Mouse (Mus musculus): ENCODE measurements around the gene Fbxo21. TPM values are rescaled to one million over a fixed set of nuclear protein-coding genes. Genes with fewer than 3 reads are reported as not detected.

The Fbxo21 gene
- 10 to 100 TPM; 11.8 to 13.3 TPM for total RNA-seq (2021)
- long read RNA-seq, experiment 1, transcript Fbxo21-201 (12 exons, 3,883 nt), result major isoform, 25 of 35 reads
- long read RNA-seq, experiment 1, transcript Fbxo21-206 (12 exons, 3,959 nt), result minor isoform, 9 of 35 reads
- long read RNA-seq, experiment 1, partial matches to known transcripts, result 0 of 35 reads
- long read RNA-seq, experiment 1, other reads (novel, unspliced or antisense), result 1 of 35 reads
- long read RNA-seq, experiment 2, transcript Fbxo21-201 (12 exons, 3,883 nt), result major isoform, 26 of 40 reads
- long read RNA-seq, experiment 2, transcript Fbxo21-206 (12 exons, 3,959 nt), result minor isoform, 10 of 40 reads
- long read RNA-seq, experiment 2, partial matches to known transcripts, result 2 of 40 reads
- long read RNA-seq, experiment 2, other reads (novel, unspliced or antisense), result 2 of 40 reads

- DNase-seq, result peak; percentile 97
- TF ChIP-seq CTCF (IDR thresholded peaks at IDR 0.05), result peak; percentile 16; the same call in 1 of the 2 replicates
- Histone ChIP-seq H3K4me3 (peak within 1 kb of the TSS; percentile 85), H3K27ac (peak within 1 kb of the TSS; percentile 88)
- intact Hi-C loops (cut with DNase I), result no loop called here
These were observed at the start of gene Fbxo21 for GRCm38 (mm10) chr5:117976657-117977500. TSS of gene Fbxo21 (plus strand) at chr5:117976730.

- peak; percentile 27; the same call in 1 of the 2 replicates for TF ChIP-seq CTCF (IDR thresholded peaks at IDR 0.05)
- Histone ChIP-seq H3K4me3 (no peak overlapping the region), H3K27ac (no peak overlapping the region)
- intact Hi-C loops (cut with DNase I), result no loop called here
- DNase-seq, result no peak
These were observed 48.0 kb upstream of the Fbxo21 start for GRCm38 (mm10) chr5:117928553-117928952.

- no peak for TF ChIP-seq CTCF (IDR thresholded peaks at IDR 0.05)
- DNase-seq, result no peak
- intact Hi-C loops (cut with DNase I), result loop anchor here (5.0 kb wide), 2 partner anchors 90 to 415 kb away; no protein-coding TSS in a partner anchor
- no peak overlapping the region for H3K4me3 ChIP-seq
- H3K27ac ChIP-seq, result no peak overlapping the region
These were observed 44.3 kb upstream of the Fbxo21 start for GRCm38 (mm10) chr5:117932222-117932621.

- TF ChIP-seq CTCF (IDR thresholded peaks at IDR 0.05), result peak; percentile 74
- intact Hi-C loops (cut with DNase I), result loop anchor here (1.0 to 5.0 kb wide), 3 partner anchors 91 to 416 kb away; no protein-coding TSS in a partner anchor
- peak; percentile 89 for DNase-seq
- H3K27ac ChIP-seq, result no peak overlapping the region
- no peak overlapping the region for H3K4me3 ChIP-seq
These were observed 43.7 kb upstream of the Fbxo21 start for GRCm38 (mm10) chr5:117932862-117933261.

- intact Hi-C loops (cut with DNase I), result no loop called here
- Histone ChIP-seq H3K4me3 (no peak overlapping the region), H3K27ac (no peak overlapping the region)
- no peak for TF ChIP-seq CTCF (IDR thresholded peaks at IDR 0.05)
- no peak for DNase-seq
These were observed 40.2 kb upstream of the Fbxo21 start for GRCm38 (mm10) chr5:117936346-117936745.

GRCm38 (mm10) chr5:117937186-117937585 is 39.3 kb upstream of the Fbxo21 start:
- intact Hi-C loops (cut with DNase I), result no loop called here

GRCm38 (mm10) chr5:117938182-117938581 is 38.3 kb upstream of the Fbxo21 start:
- peak; percentile 55 for DNase-seq
- Histone ChIP-seq H3K4me3 (peak overlapping the region; percentile 4; the same call in 1 of the 2 replicates), H3K27ac (no peak overlapping the region)
- TF ChIP-seq CTCF (IDR thresholded peaks at IDR 0.05), result peak; percentile 70
- intact Hi-C loops (cut with DNase I), result no loop called here

More at GRCm38 (mm10) chr5:117937186-117937585, 39.3 kb upstream of the Fbxo21 start:
- Histone ChIP-seq H3K27ac (no peak overlapping the region), H3K4me3 (no peak overlapping the region)
- no peak for TF ChIP-seq CTCF (IDR thresholded peaks at IDR 0.05)
- DNase-seq, result no peak

GRCm38 (mm10) chr5:117939402-117939801 is 37.1 kb upstream of the Fbxo21 start:
- Histone ChIP-seq H3K27ac (no peak overlapping the region), H3K4me3 (no peak overlapping the region)
- TF ChIP-seq CTCF (IDR thresholded peaks at IDR 0.05), result no peak
- no peak for DNase-seq
- intact Hi-C loops (cut with DNase I), result no loop called here

GRCm38 (mm10) chr5:117941552-117941951 is 35.0 kb upstream of the Fbxo21 start:
- Histone ChIP-seq H3K27ac (no peak overlapping the region), H3K4me3 (no peak overlapping the region)
- TF ChIP-seq CTCF (IDR thresholded peaks at IDR 0.05), result peak; percentile 20; the same call in 1 of the 2 replicates
- intact Hi-C loops (cut with DNase I), result no loop called here
- no peak for DNase-seq

- TF ChIP-seq CTCF (IDR thresholded peaks at IDR 0.05), result peak; percentile 87
- intact Hi-C loops (cut with DNase I), result loop anchor here (5.0 kb wide), 2 partner anchors 334 to 429 kb away; no protein-coding TSS in a partner anchor
- H3K27ac ChIP-seq, result no peak overlapping the region
- DNase-seq, result peak; percentile 38
- H3K4me3 ChIP-seq, result no peak overlapping the region
These were observed 29.9 kb upstream of the Fbxo21 start for GRCm38 (mm10) chr5:117946605-117947004.

GRCm38 (mm10) chr5:117949393-117949792 is 27.1 kb upstream of the Fbxo21 start:
- intact Hi-C loops (cut with DNase I), result loop anchor here (5.0 kb wide), 2 partner anchors 337 to 432 kb away; no protein-coding TSS in a partner anchor
- TF ChIP-seq CTCF (IDR thresholded peaks at IDR 0.05), result no peak
- no peak for DNase-seq
- Histone ChIP-seq H3K4me3 (no peak overlapping the region), H3K27ac (no peak overlapping the region)

- intact Hi-C loops (cut with DNase I), result no loop called here
- TF ChIP-seq CTCF (IDR thresholded peaks at IDR 0.05), result no peak
- H3K27ac ChIP-seq, result no peak overlapping the region
- DNase-seq, result no peak
- H3K4me3 ChIP-seq, result no peak overlapping the region
These were observed 22.6 kb upstream of the Fbxo21 start for GRCm38 (mm10) chr5:117953893-117954292.

Measured in gastrocnemius, adult 2 months (tissue).